Mouse (Mus musculus) frontal cortex, adult 2 months (tissue): Measurements from ENCODE around the gene Ncoa6. TPM values are rescaled to one million over a fixed set of nuclear protein-coding genes. Genes with fewer than 3 reads are reported as not detected.
A peak's percentile ranks its signal among the peaks of the same experiment; 100 is the strongest.
"Not testable (repeated sequence)": the region's sequence is repeated elsewhere in the genome, so short reads cannot be mapped to it uniquely, and the experiment has no call there.

Source experiments
- DNase-seq, 2 experiments: peaks; one replicate each; pipeline ENCODE4 v3.0.0; 2022; ENCODE audit warnings: low spot score in 1 of 2; ENCODE audit errors: extremely low spot score in 1 of 2
- polyA plus RNA-seq: library from polyadenylated mRNA; depleted of rRNA; stranded (reverse); fragments of >200 nt; gene quantifications from 2 replicates; pipeline ENCODE4 v1.2.3, GENCODE M21; 2012; rRNA removed

Ncoa6 gene
- polyA plus RNA-seq: 45.3 and 46.9 TPM in 2 replicates

GRCm38 (mm10) chr2:155473570-155474088 lies at the start of gene Ncoa6:
TSS of gene Ncoa6 (minus strand) at chr2:155473894.
- DNase-seq: peak in 1 of 2 experiments; percentile 49

DNA sequence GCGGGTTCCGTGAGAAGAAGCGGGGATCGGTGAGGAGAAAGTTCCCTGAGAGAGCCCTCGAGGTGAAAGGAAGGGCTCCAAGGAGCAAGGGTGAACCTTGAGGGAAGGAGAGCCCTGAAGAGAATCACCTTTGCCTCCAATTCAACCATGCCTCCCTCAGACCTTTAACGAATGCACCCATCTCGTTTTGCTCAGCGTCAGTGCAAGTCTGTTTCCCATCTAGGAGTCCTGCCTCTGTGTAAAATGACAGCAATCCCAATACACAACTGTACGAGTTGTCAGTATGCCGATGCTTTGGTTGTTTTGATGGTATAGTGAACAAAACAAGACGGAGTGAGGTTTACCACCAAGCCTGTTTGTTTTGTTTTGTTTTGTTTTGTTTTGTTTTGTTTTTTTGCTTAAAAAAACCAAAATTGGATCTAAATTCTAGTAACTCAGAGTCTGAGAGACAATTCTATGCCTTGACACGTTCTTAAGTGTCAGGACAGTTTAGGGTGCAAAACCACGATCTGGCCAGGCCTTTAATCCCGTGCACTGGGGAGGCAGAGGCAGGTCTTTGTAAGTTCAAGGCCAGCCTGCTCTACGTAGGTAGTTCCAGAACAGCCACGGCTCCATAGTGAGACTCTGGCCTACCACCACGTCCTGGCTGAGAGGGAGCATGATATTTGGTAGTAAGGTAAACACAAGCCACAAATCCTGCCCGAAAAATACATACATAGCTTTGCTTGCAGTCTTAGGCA lies 45.0 kb upstream of the Ncoa6 start:
- DNase-seq: no peak

DNA sequence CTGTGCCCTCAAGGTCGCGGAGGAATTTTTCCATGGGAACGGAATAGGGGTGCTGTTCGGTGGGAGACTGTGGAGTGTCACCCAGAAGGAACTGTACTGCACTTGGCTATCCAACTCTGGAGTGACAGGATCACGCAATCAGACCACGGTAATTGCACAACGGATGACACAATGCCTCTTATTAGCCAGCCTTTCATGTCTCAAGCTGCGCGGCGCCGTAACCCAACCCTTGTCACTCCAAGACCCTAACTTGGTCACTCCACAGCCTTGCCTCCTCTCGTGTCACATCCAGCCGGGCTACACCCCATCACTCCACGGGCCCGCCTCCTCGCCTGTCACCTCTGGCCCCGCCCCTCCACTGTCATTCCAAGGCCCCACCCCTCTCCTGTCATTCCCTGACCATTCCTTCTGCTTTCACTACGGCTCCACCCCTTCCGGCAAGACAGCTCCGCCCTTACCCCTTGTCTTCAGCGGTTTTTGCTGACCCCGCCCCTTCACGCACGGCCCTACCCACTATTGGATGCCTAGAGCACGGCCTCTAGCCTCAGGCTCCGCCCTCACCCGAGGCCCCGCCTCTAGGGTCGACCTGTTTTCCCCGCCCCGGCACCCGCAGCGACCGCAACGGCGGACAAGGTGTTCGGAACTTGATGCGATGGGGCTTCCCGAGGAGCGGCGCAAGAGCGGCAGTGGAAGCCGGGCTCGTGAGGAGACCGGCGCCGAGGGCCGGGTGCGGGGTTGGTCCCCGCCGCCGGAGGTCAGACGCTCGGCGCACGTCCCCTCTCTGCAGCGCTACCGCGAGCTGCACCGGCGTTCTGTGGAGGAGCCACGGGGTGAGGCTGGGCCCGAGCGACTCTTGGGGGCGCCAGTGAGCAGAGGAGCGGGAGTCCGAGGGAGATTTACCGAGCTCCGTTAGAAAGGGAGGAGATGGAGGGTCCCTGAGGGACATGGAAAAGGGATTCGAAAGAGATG lies 44.0 kb upstream of the Ncoa6 start, which contains the start of the genes Acss2 and Ggt7:
Gene Acss2, plus strand, starts transcription at position 494 of the 969 bp plus-strand sequence.
Gene Ggt7, minus strand, starts transcription at position 783 of the 969 bp plus-strand sequence.
- peak; percentile 98 for DNase-seq

DNA sequence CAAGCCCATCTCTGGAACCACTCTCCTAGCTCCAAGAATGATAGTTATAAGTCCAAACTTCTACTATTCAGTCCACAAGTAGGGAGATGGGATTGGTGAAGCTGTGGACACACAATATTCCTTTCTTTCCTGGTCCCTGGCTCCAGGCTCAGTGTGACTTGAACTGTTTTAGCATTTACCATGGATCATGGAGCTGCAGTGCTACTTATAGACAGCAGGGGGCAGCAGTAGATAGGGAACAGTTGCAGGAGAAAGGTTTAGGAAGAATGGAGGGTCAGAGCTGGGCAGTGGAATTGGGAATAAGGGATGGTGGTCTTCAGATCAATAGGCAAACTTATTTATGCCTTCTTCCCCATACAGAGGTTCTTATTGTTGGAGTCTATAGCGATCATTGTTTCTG lies 42.2 kb upstream of the Ncoa6 start:
- peak in 1 of 2 experiments; percentile 90 for DNase-seq

DNA sequence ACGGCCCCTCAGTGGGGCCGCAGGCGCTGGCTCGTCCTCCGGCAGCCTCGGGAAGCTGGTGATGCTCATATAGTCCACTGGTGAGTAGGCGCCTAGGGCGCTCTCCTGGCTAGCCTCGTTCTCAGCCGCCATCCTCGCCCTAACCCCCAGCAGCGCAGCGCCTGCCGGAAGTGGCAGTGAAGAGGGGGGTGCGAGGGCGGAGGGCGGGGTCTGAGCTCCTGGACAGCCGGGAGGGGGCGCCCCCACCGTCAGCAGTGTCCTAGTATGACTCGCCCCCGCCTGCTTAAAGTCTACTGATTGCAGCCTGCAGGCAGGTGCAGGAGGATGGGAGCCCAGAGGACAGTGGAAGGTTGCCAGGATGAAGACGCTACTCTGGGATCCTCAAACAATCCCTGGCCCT lies 41.0 kb upstream of the Ncoa6 start:
- DNase-seq: peak in 1 of 2 experiments; percentile 90

GRCm38 (mm10) chr2:155513543-155513942 lies 39.8 kb upstream of the Ncoa6 start:
- peak in 1 of 2 experiments; percentile 63 for DNase-seq

GRCm38 (mm10) chr2:155512479-155512878 lies 38.8 kb upstream of the Ncoa6 start:
- peak in 1 of 2 experiments; percentile 65 for DNase-seq

DNA sequence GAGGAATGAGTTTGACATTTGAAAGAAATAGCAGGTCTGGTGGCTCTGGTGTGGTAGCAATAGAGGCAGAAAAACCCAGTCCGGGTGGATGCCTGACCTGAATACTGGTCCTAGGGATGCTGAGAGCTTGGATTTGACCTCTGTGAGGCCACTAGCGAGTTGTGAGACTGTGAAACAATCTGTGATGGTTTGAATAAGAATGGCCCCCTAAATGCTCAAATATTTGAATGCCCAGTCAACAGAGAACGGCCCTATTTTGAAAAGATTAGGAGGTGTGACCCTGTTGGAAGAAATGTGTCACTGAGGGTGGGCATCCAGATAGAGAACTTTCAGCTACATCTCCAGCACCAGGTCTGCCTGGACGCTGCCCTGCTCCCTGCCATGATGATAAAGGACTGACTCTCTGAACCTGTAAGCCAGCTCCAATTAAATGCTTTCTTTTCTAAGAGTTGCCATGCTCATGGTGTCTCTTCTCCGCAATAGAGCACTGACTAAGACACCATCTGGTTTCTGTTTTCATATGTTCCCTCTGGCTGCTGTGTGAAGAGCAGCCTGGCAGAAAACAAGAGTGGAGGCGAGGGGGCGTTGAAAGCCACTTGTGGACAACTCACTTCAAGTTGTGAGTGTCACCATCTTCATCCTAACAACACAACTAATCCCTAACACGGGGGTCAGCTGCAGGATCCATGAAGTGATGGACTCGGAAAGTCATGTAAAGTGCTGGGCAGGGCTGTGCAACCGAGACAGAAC lies 34.2 kb upstream of the Ncoa6 start:
- peak in 1 of 2 experiments; percentile 66 for DNase-seq

GRCm38 (mm10) chr2:155505811-155506210 lies 32.1 kb upstream of the Ncoa6 start:
- DNase-seq: no peak

DNA sequence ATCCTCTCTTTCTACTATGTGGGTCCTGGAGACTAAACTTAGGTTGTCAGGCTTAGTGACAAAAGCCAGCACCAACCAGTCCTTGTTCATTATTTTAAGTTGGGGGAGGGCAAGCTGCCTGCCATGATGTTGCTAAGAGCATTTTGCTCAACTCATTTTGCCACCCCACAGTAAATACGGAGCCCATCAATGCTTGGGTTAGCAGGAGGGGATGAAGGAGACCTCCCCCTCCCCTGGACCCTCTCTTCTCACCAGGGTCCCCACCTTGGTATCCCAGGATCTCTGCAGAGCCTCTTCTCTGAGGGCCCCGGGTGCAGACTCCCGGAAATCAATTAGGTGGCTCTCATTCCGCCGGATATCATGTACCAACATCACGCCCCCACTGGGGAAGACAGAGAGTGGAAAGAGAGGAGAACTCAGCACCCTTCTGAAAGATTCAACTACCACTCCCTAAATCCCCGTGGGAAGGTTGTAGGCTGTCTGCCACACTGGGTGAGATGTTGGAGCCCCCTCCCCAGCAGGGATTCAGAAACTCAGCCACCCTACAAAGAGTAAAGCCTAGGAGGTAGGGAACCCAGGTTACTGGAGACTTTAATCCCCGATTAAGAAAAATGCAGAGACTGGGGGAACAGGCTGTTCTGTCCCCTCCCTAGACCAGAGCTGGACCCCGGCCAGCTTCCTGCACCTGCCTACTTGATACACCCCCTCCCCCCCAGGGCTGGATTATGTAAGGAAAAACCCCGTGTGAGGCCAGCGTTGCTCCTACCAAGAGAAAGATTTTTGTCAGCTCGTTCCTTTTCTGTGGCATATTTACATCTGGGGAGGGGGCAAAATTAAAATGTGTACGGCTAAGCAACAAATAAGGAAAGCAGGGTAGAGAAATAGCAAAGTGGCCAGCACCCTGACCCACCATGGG lies 31.0 kb upstream of the Ncoa6 start:
- peak in 1 of 2 experiments; percentile 42 for DNase-seq

DNA sequence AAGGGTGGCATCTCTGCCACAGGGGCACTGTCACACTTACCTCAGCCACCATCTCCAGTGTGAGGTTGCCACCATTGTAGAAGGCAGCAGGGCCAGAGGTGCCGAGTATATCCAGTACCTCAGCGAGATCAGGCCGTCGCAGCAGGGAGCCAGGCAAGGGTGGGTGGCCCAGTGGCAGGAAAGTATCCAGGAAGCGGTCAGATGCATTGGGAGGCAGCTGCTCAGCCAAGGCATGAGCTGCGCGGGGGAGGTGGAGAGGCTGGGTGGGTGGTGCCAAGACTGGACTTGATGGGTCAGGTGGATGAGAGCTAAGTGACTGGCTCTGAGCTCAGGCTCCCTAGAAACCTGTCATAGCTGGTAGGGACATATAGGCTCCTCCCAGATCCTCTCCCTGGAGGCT lies 28.9 kb upstream of the Ncoa6 start:
- peak; percentile 44 to 58 for DNase-seq

GRCm38 (mm10) chr2:155490998-155491397 lies 17.3 kb upstream of the Ncoa6 start:
- no peak for DNase-seq

- peak in 1 of 2 experiments; percentile 70 for DNase-seq
These were observed 8.3 kb upstream of the Ncoa6 start for GRCm38 (mm10) chr2:155482021-155482420.

GRCm38 (mm10) chr2:155472671-155473569 lies 774 bp downstream of the Ncoa6 start:
- peak; percentile 19 to 42 for DNase-seq

DNA sequence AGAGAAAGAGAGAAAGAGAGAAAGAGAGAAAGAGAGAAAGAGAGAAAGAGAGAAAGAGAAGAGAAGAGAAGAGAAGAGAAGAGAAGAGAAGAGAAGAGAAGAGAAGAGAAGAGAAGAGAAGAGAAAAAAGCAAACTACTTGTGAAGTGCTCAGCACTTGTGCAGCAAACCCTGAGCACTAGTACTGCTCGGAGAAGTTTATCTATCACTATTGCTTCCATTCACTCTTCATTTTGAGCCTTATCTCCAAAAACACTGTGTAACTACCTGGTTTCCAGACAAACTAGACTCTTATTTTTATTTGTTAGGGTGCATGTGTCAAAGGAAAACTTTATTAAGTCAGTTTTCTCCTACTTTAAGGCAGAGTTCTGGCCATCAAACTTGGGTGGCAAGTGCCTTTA lies 6.8 kb downstream of the Ncoa6 start:
- DNase-seq: no peak

DNA sequence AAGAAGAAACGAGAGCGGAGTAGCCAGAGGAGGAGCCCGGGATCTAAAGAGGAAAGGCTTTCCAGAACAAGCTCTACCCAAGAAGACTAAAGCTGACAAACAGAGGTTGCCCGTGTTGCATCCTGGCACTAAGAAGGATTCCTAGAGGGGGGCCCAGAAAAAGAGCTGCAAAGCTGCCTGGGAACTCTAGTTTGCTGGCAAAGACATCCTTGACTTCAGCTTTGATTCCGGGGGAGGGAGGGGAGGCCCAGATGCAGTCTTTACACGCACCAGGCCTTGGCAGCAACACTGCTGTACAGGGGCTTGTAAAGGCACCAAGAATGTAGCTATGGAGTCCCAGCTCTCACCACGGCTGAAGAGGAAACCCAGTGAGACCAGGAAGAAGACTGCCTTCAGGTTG lies 20.1 kb downstream of the Ncoa6 start:
- no peak for DNase-seq

- no peak for DNase-seq
These were observed 22.4 kb downstream of the Ncoa6 start for GRCm38 (mm10) chr2:155451256-155451655.

GRCm38 (mm10) chr2:155447906-155448305 lies 25.8 kb downstream of the Ncoa6 start:
- DNase-seq: not testable (repeated sequence)
